Mouse (Mus musculus) layer of hippocampus, adult 2 months (tissue): ENCODE data around the gene Kyat1. TPM values are rescaled to one million over a fixed set of nuclear protein-coding genes. Genes with fewer than 3 reads are reported as not detected.
"Not testable (repeated sequence)": the region's sequence is repeated elsewhere in the genome, so short reads cannot be mapped to it uniquely, and the experiment has no call there.

Experiments used
- DNase-seq, 2 experiments: peaks; one replicate each; pipeline ENCODE4 v3.0.0; 2022; ENCODE audit warnings: low spot score in 2 of 2
- H3K27ac ChIP-seq: fragments of 200-600 bp; 2 replicates; pipeline ENCODE4 v1.8.1; 2022
- H3K4me3 ChIP-seq: fragments of 200-600 bp; 2 replicates; pipeline ENCODE4 v1.8.1; 2022; ENCODE audit warnings: mild to moderate bottlenecking
- CTCF ChIP-seq: fragments of 200-600 bp; conservative IDR thresholded peaks from 2 replicates; pipeline ENCODE4 v1.8.1; 2022; ENCODE audit warnings: antibody characterized with exemption, mild to moderate bottlenecking, moderate library complexity
- total RNA-seq, 2 experiments: library from RNA; stranded (reverse); gene quantifications; 2 replicates each; pipeline ENCODE4 v1.2.3; 2021

The Kyat1 gene
- total RNA-seq, 2 experiments from 2014 or later = 15.7 to 17.0 TPM

DNA sequence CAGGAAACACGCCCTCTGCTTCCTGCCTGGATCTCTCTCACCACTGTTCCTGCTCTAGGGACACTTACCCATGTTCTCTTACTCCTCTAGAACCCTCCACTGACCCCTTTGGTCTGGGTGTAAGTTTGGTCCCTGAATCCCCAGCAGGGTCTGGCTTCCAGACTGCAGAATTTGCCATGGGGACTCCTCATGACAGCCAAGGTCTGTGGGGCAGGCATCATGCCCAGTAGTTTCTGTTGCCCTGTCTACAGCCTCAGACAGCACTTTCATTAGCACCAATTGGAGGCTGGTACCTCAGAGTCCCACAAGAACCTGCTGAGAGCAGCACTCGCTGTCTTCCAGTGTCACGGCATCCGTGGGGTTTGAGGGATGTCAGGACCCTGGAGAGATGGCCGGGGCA, 2.2 kb upstream of the Kyat1 start:
- no peak for DNase-seq
- no peak overlapping the region for H3K27ac ChIP-seq
- no peak overlapping the region for H3K4me3 ChIP-seq
- TF ChIP-seq CTCF = no peak

DNA sequence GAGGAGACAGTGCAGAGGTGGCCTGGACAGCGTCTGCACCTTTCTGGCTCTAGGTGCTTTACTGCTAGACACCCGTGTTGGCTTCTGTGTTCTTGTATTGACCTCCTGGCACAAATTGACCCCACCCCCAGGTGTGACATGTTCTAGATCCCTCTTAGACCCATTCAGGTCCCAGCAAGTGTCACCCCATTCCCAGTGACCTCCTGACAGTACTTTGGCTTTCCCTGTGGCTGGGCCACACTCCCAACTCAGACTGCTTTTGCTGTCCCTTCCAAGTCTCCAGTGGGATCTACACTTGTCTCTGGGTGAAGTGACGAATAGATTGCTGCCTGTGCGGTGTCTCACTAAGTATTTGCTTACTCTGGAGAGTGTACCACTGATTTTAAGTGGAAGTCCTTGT, 1.8 kb upstream of the Kyat1 start:
- TF ChIP-seq CTCF = no peak
- DNase-seq = no peak
- H3K4me3 ChIP-seq = no peak overlapping the region

DNA sequence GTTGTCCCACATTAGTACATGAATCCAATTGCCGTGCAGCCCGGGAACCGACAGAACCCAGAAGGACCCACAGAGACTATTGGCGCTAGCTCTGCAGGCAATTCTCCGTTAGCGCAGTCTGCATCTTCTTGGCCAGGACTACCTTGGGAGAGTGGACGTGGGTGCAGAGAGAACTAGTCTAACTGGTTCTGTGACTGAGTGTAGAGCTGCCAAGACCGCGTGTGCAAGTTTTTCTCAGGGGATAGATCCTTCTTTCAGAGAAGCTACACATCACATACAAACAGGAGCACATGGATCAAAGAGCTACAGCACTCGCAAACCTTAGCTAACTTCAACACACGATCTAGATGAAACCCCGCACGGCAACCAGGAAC, 405 bp downstream of the Kyat1 start:
- Histone ChIP-seq H3K27ac (peak overlapping the region; percentile 90), H3K4me3 (peak overlapping the region; percentile 80)
- TF ChIP-seq CTCF = no peak
- peak in 1 of 2 experiments; percentile 16 for DNase-seq

More for the DNA sequence above, 1.8 kb upstream of the Kyat1 start:
- no peak overlapping the region for H3K27ac ChIP-seq

DNA sequence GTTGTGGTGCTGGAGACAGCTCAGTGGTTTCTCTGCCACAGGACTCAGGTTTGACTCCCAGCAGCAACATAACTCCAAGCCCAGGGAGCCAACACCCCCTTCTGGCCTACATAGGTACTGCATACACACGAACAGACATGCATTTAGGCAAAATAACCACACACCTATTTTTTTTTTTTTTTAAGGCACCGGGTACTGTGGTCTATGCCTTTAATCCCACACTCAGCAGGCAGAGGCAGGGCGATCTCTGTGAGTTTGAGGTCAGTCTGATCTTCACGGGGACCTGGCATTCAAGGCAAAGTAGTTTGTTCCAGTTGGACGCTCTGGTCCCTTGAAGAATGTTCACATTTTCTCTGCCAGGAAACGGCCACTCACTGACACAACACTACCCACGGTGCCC, 2.2 kb downstream of the Kyat1 start:
- no peak overlapping the region for H3K4me3 ChIP-seq
- peak; percentile 65 for TF ChIP-seq CTCF
- no peak overlapping the region for H3K27ac ChIP-seq
- no peak for DNase-seq

DNA sequence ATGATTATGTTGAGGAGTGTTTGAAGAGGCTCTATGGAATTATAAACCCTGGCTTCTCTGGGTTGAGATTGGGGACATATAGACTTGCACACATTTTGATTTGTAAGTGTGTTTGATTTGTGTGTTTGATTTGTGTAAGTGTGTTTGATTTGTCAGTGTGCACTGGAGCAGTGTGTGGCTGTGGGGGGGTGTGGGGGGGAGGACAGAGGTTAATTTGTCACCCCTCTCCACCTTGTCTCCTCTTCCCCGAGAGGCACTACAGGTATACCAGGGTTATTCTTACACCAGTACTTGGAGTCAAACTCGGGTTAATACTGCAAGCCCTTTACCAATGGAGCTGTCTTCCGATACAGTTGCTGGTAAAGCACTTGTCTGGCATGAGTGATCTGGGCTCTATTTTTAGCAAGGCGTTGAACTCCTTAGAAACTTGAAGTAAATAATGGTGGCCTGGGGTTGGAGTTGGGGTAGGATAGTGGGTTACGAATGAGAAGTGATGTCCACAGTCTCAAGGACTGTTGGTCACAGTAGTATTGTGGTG, 5.2 kb downstream of the Kyat1 start:
- no peak overlapping the region for H3K4me3 ChIP-seq
- no peak overlapping the region for H3K27ac ChIP-seq
- TF ChIP-seq CTCF = no peak
- no peak for DNase-seq

DNA sequence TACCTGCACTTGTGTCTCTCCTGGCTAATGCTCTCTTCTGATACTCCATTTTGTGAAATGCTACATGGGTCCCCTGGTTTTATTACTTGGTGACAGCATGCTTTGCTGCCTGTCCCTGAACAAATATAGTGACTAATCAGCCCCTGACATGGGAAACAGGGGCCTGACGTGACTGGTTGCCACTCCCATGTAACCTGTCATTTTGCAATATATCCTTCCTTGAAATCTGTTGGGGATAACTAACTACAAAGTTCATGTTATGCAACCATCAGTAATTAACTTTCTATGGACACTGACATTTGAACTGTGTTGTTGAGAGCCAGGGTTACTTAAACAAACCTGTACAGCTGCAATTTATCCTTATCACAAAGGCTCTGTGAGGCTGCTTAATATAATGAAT, 5.7 kb downstream of the Kyat1 start:
- no peak for TF ChIP-seq CTCF
- DNase-seq = no peak
- Histone ChIP-seq H3K27ac (no peak overlapping the region), H3K4me3 (no peak overlapping the region)

DNA sequence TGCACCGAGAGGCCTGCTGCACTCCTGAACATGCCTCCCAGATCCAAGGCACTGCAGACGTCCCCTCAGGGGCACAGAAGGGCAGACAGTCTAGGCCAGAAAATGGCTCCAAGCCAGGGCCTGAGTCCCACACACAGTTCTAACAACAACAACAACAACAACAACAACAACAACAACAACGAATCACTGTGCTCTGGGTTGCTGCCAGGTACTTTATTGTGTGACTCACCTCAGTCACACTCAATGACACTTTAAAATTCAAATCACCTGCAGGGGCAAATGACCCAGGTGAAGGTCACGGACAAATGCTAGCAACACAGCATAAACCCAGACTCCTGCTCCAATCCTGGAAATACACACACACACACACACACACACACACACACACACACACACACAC, 7.6 kb downstream of the Kyat1 start:
- H3K4me3 ChIP-seq = no peak overlapping the region
- DNase-seq = no peak
- no peak for TF ChIP-seq CTCF
- no peak overlapping the region for H3K27ac ChIP-seq

DNA sequence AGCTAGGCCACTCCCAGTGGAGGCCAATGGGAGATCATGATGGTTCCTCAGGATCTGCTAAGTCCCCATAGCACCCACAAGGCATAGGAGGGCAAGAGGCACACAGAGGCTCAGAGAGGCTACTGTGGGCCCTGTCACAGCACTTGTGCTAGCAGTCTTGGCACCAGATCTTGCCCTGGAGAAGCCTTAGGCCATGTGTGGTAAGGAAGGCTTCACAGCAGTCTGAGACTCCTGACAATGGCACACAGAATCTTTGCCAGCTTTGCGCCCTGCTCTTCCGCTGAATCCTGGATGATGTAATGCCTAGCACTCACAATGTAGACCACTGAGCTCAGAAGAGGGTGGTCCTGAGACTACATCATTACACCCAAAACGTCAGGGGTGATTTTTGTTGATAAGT, 11.0 kb downstream of the Kyat1 start:
- Histone ChIP-seq H3K27ac (no peak overlapping the region), H3K4me3 (no peak overlapping the region)
- TF ChIP-seq CTCF = no peak
- no peak for DNase-seq

DNA sequence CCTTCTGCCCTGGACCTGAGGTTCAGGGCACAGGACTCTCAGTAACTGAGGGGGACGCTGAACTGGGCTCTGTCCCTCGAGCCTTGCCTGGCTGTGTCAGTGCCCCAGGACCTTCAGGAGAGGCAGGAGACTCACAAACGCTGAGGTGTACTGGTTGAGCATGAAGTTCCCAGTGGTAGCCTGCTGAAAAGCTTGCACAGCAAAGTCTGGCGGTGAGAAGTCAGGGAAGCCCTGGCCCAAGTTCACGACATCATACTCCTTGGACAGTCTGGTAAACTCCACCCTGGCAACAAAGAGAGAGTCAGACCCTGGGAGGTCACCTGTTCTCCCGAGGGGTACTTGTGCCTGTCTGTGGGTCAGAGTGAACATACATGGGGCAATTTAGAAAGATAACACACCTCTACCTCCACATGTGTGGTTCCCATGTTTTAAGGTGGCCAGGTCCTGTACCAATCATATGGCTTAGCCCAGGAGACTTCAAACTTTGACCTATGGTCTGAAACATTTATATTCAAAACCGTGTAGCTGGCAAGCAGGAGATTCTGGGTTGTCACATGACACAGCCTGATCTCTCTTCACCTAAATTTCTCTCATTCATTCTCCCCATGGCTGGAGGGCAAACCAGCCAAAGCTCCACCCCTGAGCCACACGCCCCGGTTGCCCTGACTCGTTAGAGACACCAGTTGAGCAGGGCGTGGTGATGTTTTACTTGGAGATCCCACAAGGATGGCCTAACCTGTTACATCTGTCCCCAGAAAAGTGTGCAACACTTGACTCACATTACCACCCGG, 13.7 kb downstream of the Kyat1 start:
- TF ChIP-seq CTCF = no peak
- DNase-seq = no peak
- Histone ChIP-seq H3K4me3 (no peak overlapping the region), H3K27ac (no peak overlapping the region)

DNA sequence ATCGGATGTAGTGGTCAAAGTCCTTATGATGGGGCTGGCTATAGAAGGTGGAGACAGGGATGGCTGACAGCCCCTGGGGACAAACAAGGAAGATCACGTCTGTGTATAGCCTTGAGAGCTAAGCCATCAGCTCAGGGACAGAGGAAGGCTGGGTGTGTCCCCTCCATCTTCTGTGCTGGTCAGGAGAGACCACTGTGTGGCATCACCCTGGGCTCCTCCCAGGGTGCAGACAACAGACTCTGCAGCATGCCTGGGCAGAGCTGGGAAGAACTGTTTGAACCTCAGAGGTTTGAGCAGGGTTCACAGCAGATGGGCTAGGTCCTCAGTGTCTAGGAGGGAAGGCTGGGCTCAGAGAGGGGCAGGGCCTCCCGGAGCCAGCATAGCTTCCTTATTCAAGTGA, 20.0 kb downstream of the Kyat1 start:
- DNase-seq = no peak
- Histone ChIP-seq H3K4me3 (no peak overlapping the region), H3K27ac (no peak overlapping the region)
- no peak for TF ChIP-seq CTCF

DNA sequence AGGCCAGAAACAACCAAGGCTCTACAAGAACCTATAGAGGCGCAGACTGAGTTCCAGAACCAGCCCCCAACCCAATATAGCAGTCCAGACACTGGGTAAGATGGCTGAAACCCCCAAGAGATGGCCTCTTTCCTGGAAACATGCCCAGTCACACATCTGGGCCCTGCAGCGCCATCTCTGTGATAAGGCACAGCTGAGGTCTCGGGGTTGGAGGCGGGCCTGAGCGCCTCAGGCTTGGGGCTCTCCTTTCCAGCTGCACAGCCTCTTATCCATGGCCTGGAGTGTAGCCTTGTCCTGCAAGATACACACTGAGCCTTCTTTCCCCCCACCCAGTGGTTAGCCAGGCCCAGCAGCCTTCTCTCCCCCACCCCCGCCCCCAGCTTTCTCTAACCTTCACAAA, 20.4 kb downstream of the Kyat1 start:
- no peak for TF ChIP-seq CTCF
- no peak overlapping the region for H3K4me3 ChIP-seq
- no peak overlapping the region for H3K27ac ChIP-seq
- DNase-seq = no peak

DNA sequence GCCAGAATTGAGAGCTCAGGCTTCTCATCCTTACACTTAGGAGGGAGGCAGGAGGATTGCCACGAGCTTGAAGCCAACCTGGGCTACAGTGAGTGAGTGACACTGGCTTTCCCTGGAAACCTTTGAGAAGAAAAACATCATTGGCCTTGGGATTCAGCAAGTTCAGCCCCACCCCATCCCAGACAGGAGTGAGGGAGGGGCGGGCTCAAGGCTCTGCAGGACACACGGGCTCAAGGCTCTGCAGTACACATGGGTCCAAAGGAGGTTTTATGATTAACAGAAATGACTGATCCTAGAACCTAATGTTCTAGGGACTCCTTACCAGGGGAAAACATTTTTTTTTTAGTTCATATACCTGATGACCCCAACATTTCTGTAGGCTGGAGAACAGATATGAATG, 21.9 kb downstream of the Kyat1 start:
- Histone ChIP-seq H3K27ac (no peak overlapping the region), H3K4me3 (no peak overlapping the region)
- DNase-seq = no peak
- TF ChIP-seq CTCF = no peak

DNA sequence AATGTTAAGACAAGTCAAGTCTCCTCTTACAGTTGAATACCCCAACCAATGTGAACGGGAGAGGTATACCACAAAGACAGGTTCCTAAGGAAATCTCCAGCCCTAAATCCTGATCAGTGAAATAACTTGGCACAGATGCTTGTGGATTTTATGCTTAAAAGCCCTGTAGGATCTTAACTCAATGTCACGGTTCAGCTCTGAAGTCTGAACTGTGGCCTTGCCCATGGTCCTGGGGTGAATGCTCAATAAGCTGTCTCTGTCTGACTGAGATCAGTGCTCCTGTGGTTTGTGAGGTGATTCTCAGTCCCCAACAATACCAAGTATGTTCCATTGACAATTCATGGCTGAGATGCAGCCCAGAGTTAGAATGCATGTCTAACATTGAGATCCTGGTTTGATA, 23.2 kb downstream of the Kyat1 start:
- Histone ChIP-seq H3K27ac (no peak overlapping the region), H3K4me3 (no peak overlapping the region)
- no peak for DNase-seq
- TF ChIP-seq CTCF = no peak

DNA sequence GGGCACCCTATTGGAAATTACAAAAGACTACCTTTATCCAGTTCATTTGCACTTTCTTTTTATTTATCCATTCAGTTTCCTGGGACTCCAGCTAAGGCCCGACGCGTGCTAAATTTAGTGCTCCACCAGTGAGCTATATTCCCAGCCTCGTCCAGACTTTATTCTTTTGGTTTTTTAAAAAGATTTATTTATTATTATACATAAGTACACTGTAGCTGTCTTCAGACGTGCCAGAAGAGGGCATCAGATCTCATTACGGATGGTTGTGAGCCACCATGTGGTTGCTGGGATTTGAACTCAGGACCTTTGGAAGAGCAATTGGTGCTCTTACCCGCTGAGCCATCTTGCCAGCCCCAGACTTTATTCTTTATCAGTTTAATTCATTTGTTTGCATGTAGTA, 26.9 kb downstream of the Kyat1 start:
- DNase-seq = not testable (repeated sequence)
- Histone ChIP-seq H3K27ac (peak overlapping the region; percentile 71; the same call in 1 of the 2 replicates), H3K4me3 (peak overlapping the region; percentile 72)
- TF ChIP-seq CTCF = peak; percentile 63
